In genomic region chr11:86471785-86472184, GRCm38 (mm10) we compare ENCODE assay signal across 24 mouse cellular contexts. TPM values are rescaled to one million over a fixed set of nuclear protein-coding genes. Genes with fewer than 3 reads are reported as not detected.
A peak's percentile ranks its signal among the peaks of the same experiment; 100 is the strongest.
DNase-seq lines count a peak whose midpoint lies in the region; ATAC-seq lines count a peak whose summit lies in the region.
"Had no signal": no experiment of that assay in that cellular context is flagged by ENCODE, and none has a peak within 500 bp of the region (broad histone marks: within the 10 kb centered on the region; RNA-seq: fewer than 3 reads in every experiment).

No protein-coding gene starts in this region.

- no peaks in the 10 kb centered on the region for H3K36me3 ChIP-seq in forebrain, embryonic 14.5 days (ENCODE audit: control insufficient read depth, insufficient read depth, low read length)
- no peaks in the 10 kb centered on the region for H3K36me3 ChIP-seq in forebrain, embryonic 11.5 days (ENCODE audit: control insufficient read depth, insufficient read depth, low read length)
- no peaks in the 10 kb centered on the region for H3K36me3 ChIP-seq in heart, embryonic 13.5 days
- H3K36me3 ChIP-seq in heart, embryonic 12.5 days, result no peaks in the 10 kb centered on the region
- H3K36me3 ChIP-seq: embryonic facial prominence, embryonic 13.5 days; kidney, embryonic 15.5 days; limb, embryonic 10.5 days; neural tube, embryonic 13.5 days; stomach, embryonic 15.5 days had no signal

- H3K4me1 ChIP-seq in forebrain, embryonic 14.5 days (ENCODE audit: control insufficient read depth, insufficient read depth, low read length), result no peaks in the 10 kb centered on the region
- no peaks in the 10 kb centered on the region for H3K4me1 ChIP-seq in forebrain, embryonic 11.5 days (replicated peaks; ENCODE audit: control insufficient read depth, insufficient read depth, low read length)
- H3K4me1 ChIP-seq in heart, embryonic 13.5 days, result peaks cover 30% of the 10 kb centered on the region
- peaks cover 21% of the 10 kb centered on the region; the same call in 1 of the 2 replicates for H3K4me1 ChIP-seq in heart, embryonic 12.5 days (replicated peaks)

- H3K4me3 ChIP-seq in forebrain, embryonic 14.5 days (ENCODE audit: low read depth, low read length), result no peak overlapping the region
- H3K4me3 ChIP-seq in forebrain, embryonic 11.5 days (ENCODE audit: low read depth, low read length), result no peak overlapping the region
- no peak overlapping the region for H3K4me3 ChIP-seq in heart, embryonic 13.5 days
- H3K4me3 ChIP-seq in heart, embryonic 12.5 days, result no peak overlapping the region
- H3K4me3 ChIP-seq: embryonic facial prominence, embryonic 13.5 days; kidney, embryonic 15.5 days; limb, embryonic 10.5 days; neural tube, embryonic 13.5 days; stomach, embryonic 15.5 days had no signal

- H3K9ac ChIP-seq in forebrain, embryonic 14.5 days (ENCODE audit: low read length), result no peak overlapping the region
- H3K9ac ChIP-seq in forebrain, embryonic 11.5 days (ENCODE audit: low read length), result no peak overlapping the region
- no peak overlapping the region for H3K9ac ChIP-seq in heart, embryonic 13.5 days
- no peak overlapping the region for H3K9ac ChIP-seq in heart, embryonic 12.5 days
- H3K9ac ChIP-seq: embryonic facial prominence, embryonic 13.5 days; kidney, embryonic 15.5 days; neural tube, embryonic 13.5 days; stomach, embryonic 15.5 days had no signal

- ATAC-seq in forebrain, embryonic 14.5 days, result no peak
- ATAC-seq in forebrain, embryonic 11.5 days (replicated peaks; ENCODE audit: low FRiP score), result no peak
- ATAC-seq in heart, embryonic 13.5 days (ENCODE audit: extremely low read depth, insufficient number of reproducible peaks, low FRiP score, low TSS enrichment), result no peak
- ATAC-seq in heart, embryonic 12.5 days (ENCODE audit: insufficient number of reproducible peaks, low FRiP score), result no peak
- ATAC-seq: hindbrain, embryonic 16.5 days; intestine, postnatal 0 days had no signal

- H3K9me3 ChIP-seq in forebrain, embryonic 14.5 days (replicated peaks; ENCODE audit: control insufficient read depth, low read length), result no peaks in the 10 kb centered on the region
- H3K9me3 ChIP-seq in forebrain, embryonic 11.5 days (ENCODE audit: control insufficient read depth, low read length), result no peaks in the 10 kb centered on the region
- H3K9me3 ChIP-seq in heart, embryonic 13.5 days, result no peaks in the 10 kb centered on the region
- H3K9me3 ChIP-seq in heart, embryonic 12.5 days (replicated peaks), result no peaks in the 10 kb centered on the region
- H3K9me3 ChIP-seq: embryonic facial prominence, embryonic 13.5 days; kidney, embryonic 15.5 days; limb, embryonic 10.5 days; neural tube, embryonic 13.5 days; stomach, embryonic 15.5 days had no signal

- 19% methylated on average over 6 of the region's 6 CpGs for WGBS in forebrain, embryonic 14.5 days
- 41% methylated on average over 6 of the region's 6 CpGs for WGBS in forebrain, embryonic 11.5 days
- 51% methylated on average over 6 of the region's 6 CpGs for WGBS in heart, embryonic 13.5 days
- WGBS in heart, embryonic 12.5 days, result 54% methylated on average over 6 of the region's 6 CpGs

- DNase-seq in forebrain, embryonic 14.5 days (ENCODE audit: low spot score), result peak; percentile 57
- DNase-seq in forebrain, embryonic 11.5 days (ENCODE audit: low spot score), result no peak
- peak; percentile 13 for DNase-seq in right cerebral cortex, postnatal 4 days
- DNase-seq in right cerebral cortex, adult 18-20 months, result no peak
- no peak for DNase-seq in spleen, postnatal 14 days (ENCODE audit: low spot score in 2 of 2)
- DNase-seq: adrenal gland, postnatal 25 days; B cell, adult 2 months; gastrocnemius, postnatal 25 days; kidney, postnatal 4 days; layer of hippocampus, adult 9-11 months; lung, adult 18-20 months; lung, postnatal 14 days; right cerebral cortex, postnatal 14 days; thymus, adult 2 months had no signal

- no peak overlapping the region; the same call in 1 of the 2 replicates for H3K27ac ChIP-seq in forebrain, embryonic 14.5 days (ENCODE audit: low read depth, low read length)
- H3K27ac ChIP-seq in forebrain, embryonic 11.5 days (ENCODE audit: low read depth, low read length), result no peak overlapping the region
- peak overlapping the region; percentile 32; the same call in 1 of the 2 replicates for H3K27ac ChIP-seq in heart, embryonic 13.5 days (replicated peaks)
- H3K27ac ChIP-seq in heart, embryonic 12.5 days (ENCODE audit: poor library complexity, severe bottlenecking), result no peak overlapping the region

- no peaks in the 10 kb centered on the region for H3K27me3 ChIP-seq in forebrain, embryonic 14.5 days (replicated peaks; ENCODE audit: control insufficient read depth, insufficient read depth, low read length)
- no peaks in the 10 kb centered on the region for H3K27me3 ChIP-seq in forebrain, embryonic 11.5 days (ENCODE audit: control insufficient read depth, insufficient read depth, low read length)
- no peaks in the 10 kb centered on the region for H3K27me3 ChIP-seq in heart, embryonic 13.5 days (replicated peaks)
- no peaks in the 10 kb centered on the region for H3K27me3 ChIP-seq in heart, embryonic 12.5 days (replicated peaks)
- H3K27me3 ChIP-seq: embryonic facial prominence, embryonic 13.5 days; kidney, embryonic 15.5 days; neural tube, embryonic 13.5 days; stomach, embryonic 15.5 days had no signal

- no peak overlapping the region for H3K4me2 ChIP-seq in forebrain, embryonic 14.5 days (ENCODE audit: low read length)
- H3K4me2 ChIP-seq in forebrain, embryonic 11.5 days (ENCODE audit: low read depth, low read length, severe bottlenecking), result no peak overlapping the region
- H3K4me2 ChIP-seq in heart, embryonic 13.5 days, result no peak overlapping the region
- H3K4me2 ChIP-seq in heart, embryonic 12.5 days, result no peak overlapping the region
- H3K4me2 ChIP-seq: kidney, embryonic 15.5 days; liver, embryonic 11.5 days; neural tube, embryonic 13.5 days had no signal

RNA-seq across cellular contexts. Expression of gene Rnft1, which starts 12.7 kb away (rescaled TPM):
- polyA plus RNA-seq in forebrain, embryonic 14.5 days (2014; fragmentation: Nextera tagmentation; extraction: Ambion mirVana), result 15.7 and 19.7 TPM in 2 replicates
- polyA plus RNA-seq in forebrain, embryonic 11.5 days (2014; fragmentation: Nextera tagmentation; extraction: Ambion mirVana), result 19.6 and 22.6 TPM in 2 replicates
- polyA plus RNA-seq in heart, embryonic 13.5 days (2015; fragmentation: Nextera tagmentation; extraction: Ambion mirVana), result 38.9 and 42.9 TPM in 2 replicates
- 45.3 and 46.8 TPM in 2 replicates for polyA plus RNA-seq in heart, embryonic 12.5 days (2016; fragmentation: Nextera tagmentation; extraction: Ambion mirVana)

Comparison
In these comparisons a context has a peak if more than half of its experiments do, and no peak if none do; other contexts are left out.
1. DNase-seq: peak in forebrain, embryonic 14.5 days (single experiment) and right cerebral cortex, postnatal 4 days (single experiment); none in forebrain, embryonic 11.5 days (single experiment), right cerebral cortex, adult 18-20 months (single experiment) and spleen, postnatal 14 days (0 of 2).